Mouse (Mus musculus) embryonic facial prominence, embryonic 12.5 days (tissue): ENCODE measurements around the gene Klk6. TPM values are rescaled to one million over a fixed set of nuclear protein-coding genes. Genes with fewer than 3 reads are reported as not detected.

Experiments used
- ATAC-seq: fragments of 200-750 bp; cut with Nextera tagmentation; 2 replicates; pipeline ENCODE4 v1.8.0; 2017; ENCODE audit not compliant: insufficient number of reproducible peaks, insufficient read depth, low FRiP score, low TSS enrichment
- H3K27ac ChIP-seq: fragments of 300-500 bp; sonication (generic); 2 replicates; pipeline ENCODE4 v1.5.1; 2016; ENCODE audit warnings: mild to moderate bottlenecking
- H3K27me3 ChIP-seq: fragments of 300-500 bp; sonication (generic); 2 replicates; pipeline ENCODE4 v1.6.1; 2016; ENCODE audit warnings: mild to moderate bottlenecking, moderate library complexity
- H3K36me3 ChIP-seq: fragments of 300-500 bp; sonication (generic); 2 replicates; pipeline ENCODE4 v1.6.1; 2016; ENCODE audit warnings: mild to moderate bottlenecking
- H3K4me1 ChIP-seq: fragments of 300-500 bp; sonication (generic); 2 replicates; pipeline ENCODE4 v1.6.1; 2016
- H3K4me2 ChIP-seq: fragments of 300-500 bp; sonication (generic); replicated peaks from 2 replicates; pipeline ENCODE4 v1.6.1; 2016; ENCODE audit warnings: mild to moderate bottlenecking, moderate library complexity
- H3K4me3 ChIP-seq: fragments of 300-500 bp; sonication (generic); 2 replicates; pipeline ENCODE4 v1.5.1; 2016; ENCODE audit warnings: mild to moderate bottlenecking
- H3K9ac ChIP-seq: fragments of 300-500 bp; sonication (generic); 2 replicates; pipeline ENCODE4 v1.6.1; 2016; ENCODE audit warnings: mild to moderate bottlenecking, moderate library complexity
- H3K9me3 ChIP-seq: fragments of 300-500 bp; sonication (generic); 2 replicates; pipeline ENCODE4 v1.6.1; 2016; ENCODE audit warnings: mild to moderate bottlenecking, moderate library complexity
- WGBS: fragments of 180-500 bp; shearing (Covaris S2); methylation state at CpG from one replicate; pipeline ENCODE4 v1.1.7; 2016; 5-methylcytosine and 5-hydroxymethylcytosine counted together
- polyA plus RNA-seq: library from polyadenylated mRNA; unstranded; fragments of >200 nt; fragmentation: Nextera tagmentation; extraction: Ambion mirVana; gene quantifications from 2 replicates; pipeline ENCODE4 v1.2.1, GENCODE M21; 2016

Gene Klk6
- polyA plus RNA-seq, 1 experiment from 2014 or later: 0.24 TPM

DNA sequence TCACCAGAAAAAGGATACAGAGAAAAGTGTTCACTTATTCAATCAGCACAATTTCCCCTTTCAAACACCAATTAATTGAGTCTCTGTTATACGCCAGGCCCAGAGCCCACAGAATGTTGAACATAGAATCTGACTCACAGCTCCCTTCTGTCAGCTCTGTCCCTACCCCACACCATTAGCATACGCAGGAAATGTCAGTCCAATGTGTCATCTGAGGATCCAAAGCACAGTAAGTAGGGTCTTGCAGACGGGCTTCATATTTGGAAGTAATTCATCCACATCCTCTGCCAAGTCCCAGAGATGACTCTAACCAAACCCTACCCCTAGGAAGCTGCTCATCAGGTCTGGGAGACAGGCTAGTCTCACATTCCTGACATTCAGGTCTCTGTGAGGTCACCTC, 36.2 kb upstream of the Klk6 start:
- Histone ChIP-seq H3K27ac (no peak overlapping the region), H3K4me1 (no peaks in the 10 kb centered on the region), H3K36me3 (no peaks in the 10 kb centered on the region), H3K9me3 (no peaks in the 10 kb centered on the region), H3K4me2 (no peak overlapping the region), H3K4me3 (no peak overlapping the region), H3K9ac (no peak overlapping the region), H3K27me3 (peaks cover 6% of the 10 kb centered on the region; the same call in 1 of the 2 replicates)
- ATAC-seq: no peak
- WGBS: 68% methylated on average over 3 of the region's 3 CpGs

DNA sequence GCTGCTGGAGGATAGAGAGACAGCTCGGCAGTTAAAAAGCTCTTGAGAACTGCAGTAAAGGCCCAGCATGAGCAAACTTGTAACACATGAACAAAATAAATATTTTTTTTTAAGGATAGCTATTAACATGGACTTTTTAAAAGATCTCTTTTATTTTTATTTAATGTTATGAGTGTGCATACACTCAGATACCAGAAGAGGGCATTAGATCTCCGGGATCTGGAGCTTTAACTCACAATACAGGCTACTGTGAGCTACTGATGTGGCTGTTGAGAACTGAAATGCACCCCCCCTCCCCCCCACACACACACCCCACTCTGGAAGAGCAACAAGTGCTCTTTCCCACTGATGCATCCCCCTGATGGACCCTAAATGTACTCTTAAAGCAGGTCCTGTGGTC, 35.0 kb upstream of the Klk6 start:
- WGBS: 75% methylated on average over 2 of the region's 2 CpGs
- ATAC-seq: no peak
- H3K9me3 ChIP-seq: no peaks in the 10 kb centered on the region

DNA sequence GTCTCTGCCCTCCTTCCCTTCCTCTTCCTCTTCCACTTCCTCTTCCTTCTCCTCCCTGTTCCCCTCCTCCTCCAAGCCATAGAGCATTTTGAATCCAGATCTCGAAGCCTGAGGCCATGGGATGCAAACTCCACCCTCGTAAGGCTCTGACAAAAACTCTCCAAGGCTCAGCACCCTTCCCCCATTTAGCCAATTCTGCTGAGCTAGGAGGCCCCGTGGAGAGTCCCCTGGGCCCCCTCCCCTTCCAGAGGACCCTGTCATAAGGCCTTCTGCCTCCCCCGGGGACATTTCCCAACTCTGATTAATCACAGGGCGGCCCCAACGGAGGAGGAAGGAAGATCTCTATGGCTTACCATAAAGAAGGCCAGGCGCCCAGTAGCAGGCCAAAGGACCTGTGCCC, 32.7 kb upstream of the Klk6 start, which contains the start of gene Klk9:
TSS of gene Klk9 (plus strand) at position 301 of the 400 bp plus-strand sequence.
- H3K27ac ChIP-seq: no peak within 1 kb of the TSS
- H3K4me1 ChIP-seq: no peaks in the 10 kb centered on the region
- peaks cover 13% of the 10 kb centered on the region for H3K27me3 ChIP-seq
- no peaks in the 10 kb centered on the region for H3K36me3 ChIP-seq
- H3K4me2 ChIP-seq: no peak within 1 kb of the TSS
- H3K4me3 ChIP-seq: no peak within 1 kb of the TSS
- no peaks in the 10 kb centered on the region for H3K9me3 ChIP-seq
- H3K9ac ChIP-seq: no peak within 1 kb of the TSS
- WGBS: 73% methylated on average over 7 of the region's 7 CpGs
- ATAC-seq: no peak

More for the DNA sequence above, 35.0 kb upstream of the Klk6 start:
- no peaks in the 10 kb centered on the region for H3K36me3 ChIP-seq
- H3K27me3 ChIP-seq: no peaks in the 10 kb centered on the region
- no peak overlapping the region for H3K4me2 ChIP-seq
- no peaks in the 10 kb centered on the region for H3K4me1 ChIP-seq
- H3K9ac ChIP-seq: no peak overlapping the region
- H3K4me3 ChIP-seq: no peak overlapping the region
- H3K27ac ChIP-seq: no peak overlapping the region

DNA sequence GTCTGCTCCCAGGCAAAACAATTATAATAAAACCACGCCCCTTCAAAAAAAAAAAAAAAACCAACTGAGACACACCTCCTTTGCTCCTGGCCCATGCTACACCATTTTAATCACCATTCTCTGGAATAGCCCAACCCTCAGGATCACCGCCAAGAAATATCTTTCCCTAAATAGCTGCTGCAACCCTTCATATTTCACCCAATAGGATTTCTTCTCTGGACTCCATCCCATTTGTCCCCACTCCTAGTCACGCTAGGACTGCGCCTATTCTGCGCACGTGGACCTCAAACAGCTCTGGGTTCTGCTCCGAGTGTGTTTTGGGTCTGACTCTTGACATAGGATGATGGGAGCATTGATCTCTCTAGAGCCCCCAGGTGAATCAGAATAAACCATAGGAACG, 27.9 kb upstream of the Klk6 start:
- H3K9me3 ChIP-seq: no peaks in the 10 kb centered on the region
- H3K9ac ChIP-seq: peak overlapping the region; percentile 39; the same call in 1 of the 2 replicates
- H3K36me3 ChIP-seq: no peaks in the 10 kb centered on the region
- H3K4me2 ChIP-seq: peak overlapping the region; percentile 78
- peaks cover 30% of the 10 kb centered on the region for H3K27me3 ChIP-seq
- no peaks in the 10 kb centered on the region for H3K4me1 ChIP-seq
- WGBS: 9% methylated on average over 8 of the region's 8 CpGs
- ATAC-seq: no peak
- H3K27ac ChIP-seq: no peak overlapping the region
- H3K4me3 ChIP-seq: peak overlapping the region; percentile 54

DNA sequence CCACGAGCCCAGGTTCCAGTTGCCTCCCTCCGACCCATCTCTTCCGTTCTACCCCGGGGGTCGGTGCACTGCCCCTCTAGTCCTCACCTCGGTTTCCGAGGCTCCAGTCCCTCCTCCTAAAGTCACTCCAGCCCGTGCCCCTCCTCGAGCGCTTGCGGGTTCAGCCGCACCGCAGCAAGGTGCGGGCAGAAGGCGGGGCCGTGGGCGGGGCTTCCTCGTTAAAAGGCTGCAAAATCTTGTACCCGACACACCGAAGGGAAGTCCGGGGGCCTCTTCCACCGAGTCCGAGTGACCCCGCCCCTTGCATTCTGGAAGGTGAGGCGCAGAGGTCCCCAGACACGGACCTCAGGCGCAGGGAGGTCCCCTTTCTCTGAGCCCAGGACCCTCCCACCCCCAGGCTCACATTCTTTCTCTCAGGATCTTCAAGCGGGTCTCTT, 26.9 kb upstream of the Klk6 start, which contains the start of gene Klk8:
TSS of gene Klk8 (plus strand) at position 245 of the 437 bp plus-strand sequence.
- H3K9me3 ChIP-seq: no peaks in the 10 kb centered on the region
- no peak within 1 kb of the TSS for H3K27ac ChIP-seq
- no peaks in the 10 kb centered on the region for H3K36me3 ChIP-seq
- H3K9ac ChIP-seq: peak within 1 kb of the TSS; percentile 39
- WGBS: under 1% methylated on average over 28 of the region's 28 CpGs
- H3K4me3 ChIP-seq: peak within 1 kb of the TSS; percentile 54
- H3K4me2 ChIP-seq: peak within 1 kb of the TSS; percentile 78
- peak; percentile 42; the same call in 1 of the 2 replicates for ATAC-seq
- no peaks in the 10 kb centered on the region for H3K4me1 ChIP-seq
- peaks cover 30% of the 10 kb centered on the region for H3K27me3 ChIP-seq

DNA sequence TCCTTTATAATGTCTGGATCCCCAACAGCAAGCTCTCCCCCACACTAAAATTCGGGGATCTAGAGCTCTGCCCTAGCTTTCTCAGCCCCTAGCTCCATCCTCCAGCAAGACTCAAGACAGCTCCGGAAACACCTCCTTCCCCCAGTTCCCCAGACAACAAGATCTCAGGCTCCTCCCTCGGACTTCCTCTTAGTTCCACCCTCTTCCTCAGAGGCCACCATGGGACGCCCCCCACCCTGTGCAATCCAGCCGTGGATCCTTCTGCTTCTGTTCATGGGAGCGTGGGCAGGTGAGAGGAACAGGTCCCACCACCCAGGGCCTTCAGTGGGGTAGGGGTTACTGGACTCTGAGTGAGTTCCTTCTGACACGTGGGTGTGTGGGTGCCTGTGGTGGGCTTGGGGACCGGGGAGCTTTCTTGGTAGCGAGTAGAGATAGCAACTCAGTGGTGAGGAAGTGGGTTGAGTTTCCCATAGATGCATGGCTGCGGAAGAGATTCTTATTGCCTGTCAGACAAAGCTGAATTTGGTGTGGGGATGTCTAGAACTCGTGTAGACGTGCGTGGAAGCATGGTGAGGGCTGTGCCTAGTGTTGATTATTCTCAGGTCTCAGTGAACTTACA, 26.3 kb upstream of the Klk6 start:
- 41% methylated on average over 13 of the region's 13 CpGs for WGBS
- Histone ChIP-seq H3K4me3 (peak overlapping the region; percentile 54), H3K27ac (no peak overlapping the region)

DNA sequence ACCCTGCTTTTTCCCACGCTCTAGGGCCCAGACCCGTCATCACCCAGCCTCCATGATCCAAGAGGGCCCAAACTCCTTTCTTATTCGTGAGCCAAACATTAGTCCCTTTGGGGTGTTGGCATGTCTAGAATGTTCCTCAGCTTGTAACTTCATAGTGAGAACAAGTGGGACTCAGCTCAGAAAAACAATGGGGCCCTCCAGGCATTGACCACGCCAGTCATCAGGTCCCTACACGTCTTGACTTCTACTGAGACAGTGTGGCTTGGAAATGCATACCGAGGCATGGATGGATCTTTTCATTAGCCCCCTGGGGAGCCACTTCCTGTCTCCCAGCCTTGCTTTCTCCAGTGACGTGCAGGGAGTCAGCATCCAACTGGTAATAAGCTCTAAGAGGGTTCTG, 24.4 kb upstream of the Klk6 start:
- 62% methylated on average over 7 of the region's 7 CpGs for WGBS
- H3K9ac ChIP-seq: no peak overlapping the region
- ATAC-seq: no peak

More for the DNA sequence above, 26.3 kb upstream of the Klk6 start:
- Histone ChIP-seq H3K9ac (no peak overlapping the region), H3K4me1 (no peaks in the 10 kb centered on the region), H3K36me3 (no peaks in the 10 kb centered on the region), H3K9me3 (no peaks in the 10 kb centered on the region), H3K4me2 (peak overlapping the region; percentile 78), H3K27me3 (peaks cover 30% of the 10 kb centered on the region)
- peak; percentile 22; the same call in 1 of the 2 replicates for ATAC-seq

DNA sequence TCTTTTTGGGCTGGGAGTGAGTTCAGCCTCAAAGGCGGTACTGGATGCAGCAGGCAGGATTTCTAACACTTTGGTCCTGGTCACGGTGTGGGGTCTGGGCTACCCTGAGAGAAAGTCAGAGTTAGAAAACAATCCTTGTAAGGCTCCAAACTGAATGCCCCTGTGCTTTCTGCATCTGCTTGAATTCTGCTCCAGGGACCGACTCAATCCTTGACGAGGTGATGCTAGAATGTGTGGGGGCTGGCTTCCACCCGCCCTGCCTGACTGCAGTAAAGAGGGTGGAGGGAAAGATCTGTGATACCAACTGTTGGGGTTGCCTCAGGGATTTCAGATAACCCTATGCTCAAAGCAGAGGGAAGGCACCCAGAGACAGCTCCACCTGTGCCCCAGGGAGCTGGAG, 13.3 kb upstream of the Klk6 start, which contains the start of gene Klk7:
TSS of gene Klk7 (plus strand) at position 301 of the 400 bp plus-strand sequence.
- Histone ChIP-seq H3K27me3 (no peaks in the 10 kb centered on the region), H3K9ac (no peak within 1 kb of the TSS), H3K4me2 (no peak within 1 kb of the TSS), H3K9me3 (no peaks in the 10 kb centered on the region), H3K4me1 (no peaks in the 10 kb centered on the region), H3K27ac (no peak within 1 kb of the TSS), H3K4me3 (no peak within 1 kb of the TSS), H3K36me3 (no peaks in the 10 kb centered on the region)
- 57% methylated on average over 5 of the region's 5 CpGs for WGBS
- ATAC-seq: no peak

More for the DNA sequence above, 24.4 kb upstream of the Klk6 start:
- Histone ChIP-seq H3K27me3 (peaks cover 30% of the 10 kb centered on the region), H3K4me3 (no peak overlapping the region), H3K4me2 (no peak overlapping the region), H3K9me3 (no peaks in the 10 kb centered on the region), H3K4me1 (no peaks in the 10 kb centered on the region), H3K27ac (no peak overlapping the region), H3K36me3 (no peaks in the 10 kb centered on the region)

DNA sequence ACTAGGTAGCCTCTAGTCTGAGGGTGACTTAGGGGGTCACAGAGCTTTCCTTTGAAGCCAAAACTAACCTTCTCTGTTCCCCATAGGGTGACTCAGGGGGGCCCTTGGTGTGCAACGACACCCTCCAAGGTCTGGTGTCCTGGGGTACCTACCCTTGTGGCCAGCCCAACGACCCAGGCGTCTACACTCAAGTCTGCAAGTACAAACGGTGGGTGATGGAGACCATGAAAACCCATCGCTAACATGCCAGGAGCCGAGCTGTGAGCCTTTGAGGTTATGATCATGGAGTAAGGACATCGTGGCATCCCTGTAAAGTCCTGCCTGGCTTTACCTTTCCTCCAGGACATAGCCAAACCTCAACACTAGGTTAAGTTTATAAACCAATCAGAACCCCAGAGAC, 9.1 kb upstream of the Klk6 start:
- no peak overlapping the region for H3K4me2 ChIP-seq
- 82% methylated on average over 7 of the region's 7 CpGs for WGBS
- H3K27me3 ChIP-seq: no peaks in the 10 kb centered on the region
- ATAC-seq: no peak
- no peak overlapping the region for H3K27ac ChIP-seq
- H3K9me3 ChIP-seq: no peaks in the 10 kb centered on the region
- no peak overlapping the region for H3K9ac ChIP-seq
- no peak overlapping the region for H3K4me3 ChIP-seq
- no peaks in the 10 kb centered on the region for H3K36me3 ChIP-seq
- no peaks in the 10 kb centered on the region for H3K4me1 ChIP-seq

DNA sequence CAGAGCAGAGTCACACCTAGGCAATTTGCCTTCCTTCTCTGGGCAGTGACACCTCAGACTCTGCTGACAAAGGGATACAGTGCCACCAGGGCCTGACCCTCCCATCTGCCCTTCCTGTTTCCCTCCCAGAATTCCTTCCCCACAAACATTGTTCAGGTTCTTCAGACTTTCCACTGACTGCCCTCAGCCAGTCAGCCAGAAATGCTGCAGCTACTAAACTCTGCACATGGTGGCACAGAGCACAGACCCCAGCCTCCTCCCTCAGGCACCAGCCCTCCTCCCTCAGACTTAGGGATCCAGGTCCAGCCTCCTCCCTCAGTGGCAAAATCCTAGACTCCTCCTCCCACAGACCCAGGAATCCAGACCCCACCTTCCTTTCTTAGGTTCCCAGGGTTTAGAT, 7.6 kb upstream of the Klk6 start:
- H3K27ac ChIP-seq: no peak overlapping the region
- H3K4me2 ChIP-seq: no peak overlapping the region
- no peak overlapping the region for H3K4me3 ChIP-seq
- no peak overlapping the region for H3K9ac ChIP-seq
- H3K36me3 ChIP-seq: no peaks in the 10 kb centered on the region
- ATAC-seq: no peak
- no peaks in the 10 kb centered on the region for H3K4me1 ChIP-seq
- no peaks in the 10 kb centered on the region for H3K27me3 ChIP-seq
- no peaks in the 10 kb centered on the region for H3K9me3 ChIP-seq

DNA sequence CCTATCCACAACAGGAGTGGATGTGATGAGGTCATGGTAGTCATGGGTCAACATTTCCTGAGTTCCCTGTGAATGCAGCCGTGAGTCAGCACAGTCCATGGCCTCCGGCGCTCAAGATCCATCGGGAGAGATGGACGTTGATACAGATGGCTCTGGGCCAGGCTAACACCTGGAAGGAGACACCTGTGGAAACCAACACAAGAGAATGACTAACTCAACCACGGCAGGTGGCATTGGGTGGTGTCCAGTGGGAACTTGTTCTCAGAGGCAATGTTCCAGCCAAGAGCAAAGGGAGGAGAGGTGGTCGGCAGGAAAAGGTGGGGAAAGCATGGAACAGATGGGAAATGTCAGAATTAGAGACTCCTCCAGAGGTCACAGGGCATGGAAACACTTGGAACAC, 2.7 kb upstream of the Klk6 start:
- Histone ChIP-seq H3K4me2 (no peak overlapping the region), H3K36me3 (no peaks in the 10 kb centered on the region), H3K27me3 (no peaks in the 10 kb centered on the region), H3K4me1 (no peaks in the 10 kb centered on the region), H3K9ac (no peak overlapping the region), H3K4me3 (no peak overlapping the region), H3K9me3 (no peaks in the 10 kb centered on the region), H3K27ac (no peak overlapping the region)
- 90% methylated on average over 7 of the region's 7 CpGs for WGBS
- ATAC-seq: no peak

DNA sequence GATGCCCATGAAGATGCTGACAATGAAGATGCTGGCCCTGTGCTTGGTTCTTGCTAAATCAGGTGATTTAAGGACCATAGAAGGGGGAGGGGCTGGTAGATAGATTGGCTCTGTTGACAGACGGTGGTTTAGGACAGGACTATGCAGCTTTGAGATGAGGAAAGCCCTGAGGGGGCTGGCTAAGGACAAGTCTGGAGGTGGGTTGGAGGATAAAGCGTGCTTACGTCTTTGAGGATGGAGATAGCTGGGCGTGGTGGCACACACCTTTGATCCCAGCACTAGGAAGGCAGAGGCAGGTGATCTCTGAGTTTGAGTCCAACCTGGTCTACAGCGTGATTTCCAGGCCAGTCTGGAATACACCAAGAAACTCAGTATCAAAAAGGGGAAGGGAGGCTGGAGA, 1.8 kb downstream of the Klk6 start:
- no peaks in the 10 kb centered on the region for H3K36me3 ChIP-seq
- H3K27me3 ChIP-seq: no peaks in the 10 kb centered on the region
- 84% methylated on average over 5 of the region's 5 CpGs for WGBS
- no peaks in the 10 kb centered on the region for H3K9me3 ChIP-seq
- ATAC-seq: no peak
- no peaks in the 10 kb centered on the region for H3K4me1 ChIP-seq
- no peak overlapping the region for H3K27ac ChIP-seq
- H3K9ac ChIP-seq: no peak overlapping the region
- no peak overlapping the region for H3K4me2 ChIP-seq
- H3K4me3 ChIP-seq: no peak overlapping the region
